21 mouse cellular contexts compared by ENCODE assay signal in genomic region chr13:10058993-10059392, GRCm38 (mm10).
A peak's percentile ranks its signal among the peaks of the same experiment; 100 is the strongest.
DNase-seq lines count a peak whose midpoint lies in the region; ATAC-seq lines count a peak whose summit lies in the region.
"Had no signal": no experiment of that assay in that cellular context is flagged by ENCODE, and none has a peak within 500 bp of the region (broad histone marks: within the 10 kb centered on the region; RNA-seq: fewer than 3 reads in every experiment).

No protein-coding gene starts in this region.

- ATAC-seq in monocyte, adult 5-6 weeks (replicated peaks; ENCODE audit: insufficient number of reproducible peaks, low FRiP score, low TSS enrichment, poor library complexity, severe bottlenecking) = peak; percentile 50
- ATAC-seq: forebrain, embryonic 13.5 days; forebrain, embryonic 16.5 days; intestine, embryonic 15.5 days had no signal

- peak; percentile 2 for DNase-seq in heart, adult 11 months
- no peak for DNase-seq in heart, adult 8-10 months (ENCODE audit: low spot score)
- DNase-seq in ZHBTc4 (ENCODE audit: low read depth, low spot score) = peak; percentile 41
- no peak for DNase-seq in left cerebral cortex, adult 11 months (ENCODE audit: low spot score)
- DNase-seq in ovary, postnatal 36 days (ENCODE audit: low spot score) = no peak
- DNase-seq: adrenal gland, adult 8-10 months; adrenal gland, postnatal 25 days; cerebellum, adult 11-12 months; cerebellum, adult 8-10 months; cerebellum, postnatal 10 days; cerebellum, postnatal 36 days; embryo, embryonic 11 days; gastrocnemius, postnatal 10 days; gastrocnemius, postnatal 36 days; heart, postnatal 10 days; heart, postnatal 36 days; kidney, adult 11 months had no signal

Comparison
In these comparisons a context has a peak if more than half of its experiments do, and no peak if none do; other contexts are left out.
1. DNase-seq: peak in heart, adult 11 months (single experiment) and ZHBTc4 (single experiment); none in heart, adult 8-10 months (single experiment), left cerebral cortex, adult 11 months (single experiment) and ovary, postnatal 36 days (single experiment).